In the genomic region with DNA sequence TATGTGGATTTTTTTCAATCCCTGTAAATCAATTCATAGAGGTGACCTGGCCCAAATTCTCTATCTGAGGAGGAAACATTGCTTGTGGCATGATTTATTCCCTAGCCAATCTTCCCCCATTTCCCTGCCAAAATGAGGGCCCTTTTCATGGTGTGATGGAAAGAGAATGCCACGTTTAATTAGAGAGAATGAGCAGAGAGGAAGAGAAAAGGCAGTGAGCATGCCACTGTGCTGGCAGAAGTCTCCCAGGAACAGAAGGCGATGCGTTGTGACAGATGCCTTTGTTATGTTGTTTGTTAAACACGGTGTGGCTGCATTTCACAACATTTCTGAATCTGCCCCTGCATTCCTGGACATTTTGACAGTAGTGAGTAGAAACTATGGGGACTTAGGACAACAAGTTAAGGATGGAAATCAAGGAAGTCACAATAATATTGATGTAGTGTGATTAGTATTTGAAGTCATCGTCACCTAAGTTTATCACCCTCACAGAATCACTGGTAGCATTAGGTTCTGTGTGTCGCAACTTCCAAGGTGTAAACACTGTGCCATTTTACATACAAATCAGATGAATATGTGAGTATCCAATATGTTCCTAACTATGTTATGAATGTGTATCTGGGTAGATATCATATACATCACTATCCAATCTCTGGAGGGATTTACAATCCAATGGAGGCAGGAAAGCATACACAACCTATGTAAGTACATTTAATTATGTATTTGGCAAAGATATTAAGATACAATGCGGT, we compare ENCODE assay signal across 11 mouse cellular contexts.
DNase-seq lines count a peak whose midpoint lies in the region; ATAC-seq and TF ChIP-seq lines count a peak whose summit lies in the region.
"Had no signal": no experiment of that assay in that cellular context is flagged by ENCODE, and none has a peak within 500 bp of the region (broad histone marks: within the 10 kb centered on the region; RNA-seq: fewer than 3 reads in every experiment).

No protein-coding gene starts in this region.

- ATAC-seq in neural tube, embryonic 14.5 days (ENCODE audit: low read depth) = peak; percentile 73
- ATAC-seq in neural tube, embryonic 15.5 days (ENCODE audit: low FRiP score) = no peak; the same call in 1 of the 2 replicates

- WGBS in neural tube, embryonic 14.5 days = 43% methylated on average over 7 of the region's 7 CpGs
- WGBS in neural tube, embryonic 15.5 days = 41% methylated on average over 7 of the region's 7 CpGs

- H3K4me3 ChIP-seq in neural tube, embryonic 14.5 days (ENCODE audit: low read depth, low read length) = no peak overlapping the region
- no peak overlapping the region for H3K4me3 ChIP-seq in neural tube, embryonic 15.5 days (replicated peaks)
- no peak overlapping the region for H3K4me3 ChIP-seq in layer of hippocampus, adult 2 months

- no peak for TF ChIP-seq CTCF in layer of hippocampus, adult 2 months (conservative IDR thresholded peaks at IDR 0.05)

- H3K4me1 ChIP-seq in neural tube, embryonic 14.5 days (ENCODE audit: control insufficient read depth, insufficient read depth, low read length) = no peaks in the 10 kb centered on the region
- peaks cover 5% of the 10 kb centered on the region; the same call in 1 of the 2 replicates for H3K4me1 ChIP-seq in neural tube, embryonic 15.5 days

- H3K4me2 ChIP-seq in neural tube, embryonic 14.5 days (ENCODE audit: low read depth, low read length) = no peak overlapping the region
- H3K4me2 ChIP-seq in neural tube, embryonic 15.5 days = no peak overlapping the region

- H3K9me3 ChIP-seq in neural tube, embryonic 14.5 days (ENCODE audit: control insufficient read depth, low read length) = no peaks in the 10 kb centered on the region
- no peaks in the 10 kb centered on the region for H3K9me3 ChIP-seq in neural tube, embryonic 15.5 days (replicated peaks)

- no peak overlapping the region for H3K9ac ChIP-seq in neural tube, embryonic 14.5 days (replicated peaks; ENCODE audit: low read depth, low read length)
- no peak overlapping the region for H3K9ac ChIP-seq in neural tube, embryonic 15.5 days (replicated peaks)

- H3K27ac ChIP-seq in neural tube, embryonic 14.5 days (ENCODE audit: low read depth, low read length) = no peak overlapping the region
- H3K27ac ChIP-seq in neural tube, embryonic 15.5 days (replicated peaks) = no peak overlapping the region
- no peak overlapping the region for H3K27ac ChIP-seq in layer of hippocampus, adult 2 months

- H3K27me3 ChIP-seq in neural tube, embryonic 14.5 days (ENCODE audit: control insufficient read depth, insufficient read depth, low read length) = no peaks in the 10 kb centered on the region
- H3K27me3 ChIP-seq in neural tube, embryonic 15.5 days (replicated peaks) = no peaks in the 10 kb centered on the region

- H3K36me3 ChIP-seq in neural tube, embryonic 14.5 days (ENCODE audit: control insufficient read depth, insufficient read depth, low read length) = no peaks in the 10 kb centered on the region
- H3K36me3 ChIP-seq in neural tube, embryonic 15.5 days = no peaks in the 10 kb centered on the region

- peak; percentile 99 for DNase-seq in cerebellum, adult 9-10 months
- DNase-seq in layer of hippocampus, adult 2 months (ENCODE audit: low spot score in 2 of 2) = peak; percentile 31 to 53
- DNase-seq in retina, postnatal 1 day = peak; percentile 81
- DNase-seq in spleen, postnatal 10 days (ENCODE audit: low spot score in 2 of 2) = no peak
- no peak for DNase-seq in heart, postnatal 4 days
- DNase-seq in kidney, postnatal 10 days = no peak
- DNase-seq: gastrocnemius, postnatal 36 days; heart, postnatal 10 days; kidney, adult 2 months had no signal

Comparison
In these comparisons a context has a peak if more than half of its experiments do, and no peak if none do; other contexts are left out.
1. DNase-seq: peak in cerebellum, adult 9-10 months (single experiment), layer of hippocampus, adult 2 months (2 of 2) and retina, postnatal 1 day (single experiment); none in spleen, postnatal 10 days (0 of 2), heart, postnatal 4 days (single experiment) and kidney, postnatal 10 days (single experiment).